Mouse (Mus musculus) hindbrain, embryonic 16.5 days (tissue): ENCODE results near the gene Usp33. TPM values are rescaled to one million over a fixed set of nuclear protein-coding genes. Genes with fewer than 3 reads are reported as not detected.

Experiments used
- polyA plus RNA-seq: library from polyadenylated mRNA; unstranded; fragments of >200 nt; fragmentation: Nextera tagmentation; extraction: Ambion mirVana; gene quantifications from 2 replicates; pipeline ENCODE4 v1.2.1, GENCODE M21; 2015

Usp33 gene
- polyA plus RNA-seq, 1 experiment from 2014 or later, result 82.4 TPM

Other genes with a start within 250 kb of the Usp33 start
- 9.7 and 11.9 TPM in 2 replicates for gene Gipc2, start 180.2 kb upstream of the Usp33 start, polyA plus RNA-seq
- gene Dnajb4, start 136.2 kb upstream of the Usp33 start, polyA plus RNA-seq, result 45.7 and 49.5 TPM in 2 replicates
- 168 and 188 TPM in 2 replicates for gene Fubp1, start 136.1 kb upstream of the Usp33 start, polyA plus RNA-seq
- 1.7 and 2.4 TPM in 2 replicates for gene Nexn, start 80.1 kb upstream of the Usp33 start, polyA plus RNA-seq
- 17.7 and 19.0 TPM in 2 replicates for gene Miga1, start 6.1 kb upstream of the Usp33 start, polyA plus RNA-seq
- 23.4 and 24.8 TPM in 2 replicates for gene Zzz3, start 49.0 kb downstream of the Usp33 start, polyA plus RNA-seq